Mouse (Mus musculus): ENCODE data around the gene Psme1.

DNA sequence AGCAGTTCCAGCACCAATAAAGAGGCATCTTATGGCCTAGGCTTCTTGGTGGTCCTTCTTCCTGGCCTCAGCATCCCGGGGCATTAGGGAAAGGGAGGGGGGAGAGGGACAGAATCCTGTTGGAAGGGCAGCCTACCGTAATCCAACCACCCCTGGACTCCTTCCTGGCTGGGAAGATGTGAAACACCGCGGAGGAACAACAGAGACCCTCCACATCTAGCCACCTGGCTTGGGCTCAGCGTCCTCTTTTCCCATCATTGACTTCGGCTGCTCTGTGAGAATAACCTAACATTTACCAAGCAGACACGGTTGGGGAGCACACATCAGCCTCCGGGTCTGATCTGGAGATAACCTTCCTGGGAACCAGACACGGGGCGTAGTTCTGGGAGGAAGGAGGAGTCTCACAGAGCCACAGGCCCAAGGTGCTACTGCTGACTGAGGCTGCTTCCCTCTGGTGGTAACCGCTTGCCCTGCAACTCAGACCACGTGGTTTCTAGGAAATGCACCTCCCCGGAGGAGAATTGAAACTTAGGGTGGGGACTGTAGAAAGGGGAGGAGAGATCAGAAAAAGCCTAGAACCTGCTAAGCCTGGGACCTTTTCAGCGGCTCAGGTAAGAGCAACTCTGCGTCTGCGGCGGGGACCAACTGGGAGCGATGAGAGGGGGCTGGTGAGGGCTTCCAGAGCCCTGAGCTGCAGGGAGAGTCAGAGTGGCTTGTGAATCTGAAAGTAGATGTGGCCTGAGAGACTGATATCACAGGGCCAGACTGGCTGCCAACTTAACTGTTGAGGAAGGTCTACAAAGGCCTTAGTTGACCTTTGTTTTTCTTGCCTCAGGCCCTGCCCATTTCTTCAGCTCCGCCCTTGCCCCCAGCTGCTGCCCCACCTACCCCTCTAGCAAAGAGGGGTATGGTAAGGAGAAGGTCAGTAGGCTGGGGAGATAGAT, 26.0 kb downstream of the Psme1 start:
- TF ChIP-seq CTCF (IDR thresholded peaks at IDR 0.05; ENCODE audit: low read depth) (peak; percentile 99), EP300 (IDR thresholded peaks at IDR 0.05; ENCODE audit: low read depth) (peak; percentile 61)

Data from liver, embryonic 14.5 days (tissue).